Mouse (Mus musculus) liver, postnatal 0 days (tissue): Measurements from ENCODE around the gene Dpy19l3.

Experiments
- CTCF ChIP-seq: sonication (generic); IDR thresholded peaks from 2 replicates; pipeline ENCODE4 v1.5.1; 2016; ENCODE audit warnings: antibody characterized with exemption, low read depth
- EP300 ChIP-seq: IDR thresholded peaks from 2 replicates; pipeline ENCODE4 v1.6.1; 2016; ENCODE audit warnings: antibody characterized with exemption, low read depth, mild to moderate bottlenecking

DNA sequence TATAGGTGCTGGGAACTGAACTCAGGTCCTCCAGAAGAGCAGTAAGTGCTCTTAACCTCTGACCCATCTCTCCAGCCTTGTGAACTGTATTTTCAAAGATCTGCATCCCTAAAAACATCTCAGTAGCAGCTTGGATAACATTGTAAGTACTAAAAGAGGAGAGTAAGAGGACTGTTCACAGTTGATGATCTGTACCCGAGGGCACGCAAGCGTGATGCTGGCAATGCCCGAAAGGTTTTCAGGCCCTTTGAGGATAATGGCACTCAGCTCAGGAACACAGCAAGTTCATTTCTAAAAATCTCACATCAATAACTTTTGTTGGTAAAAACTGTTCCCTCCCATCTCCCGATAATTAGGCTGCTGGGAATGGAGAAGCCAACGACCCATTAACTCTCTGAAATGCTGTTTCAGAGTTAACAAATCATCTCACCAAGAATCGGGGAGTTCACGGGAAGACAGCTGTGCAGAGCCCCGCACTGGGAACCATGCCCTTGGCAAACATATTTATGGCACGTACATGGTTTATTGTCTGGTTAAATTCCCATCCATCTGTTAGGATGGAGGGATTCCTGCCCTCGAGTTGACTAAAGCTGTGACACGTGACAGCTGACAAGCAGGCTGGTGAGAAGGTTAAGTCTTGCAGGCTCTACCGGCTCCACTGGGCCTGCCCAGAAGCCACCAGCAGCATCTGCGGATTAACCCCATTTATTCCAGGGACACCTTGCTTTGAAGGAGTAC, 20.8 kb downstream of the Dpy19l3 start:
- TF ChIP-seq CTCF (no peak), EP300 (no peak)
